Mouse (Mus musculus): Measurements from ENCODE around the gene 1700015G11Rik. TPM values are rescaled to one million over a fixed set of nuclear protein-coding genes. Genes with fewer than 3 reads are reported as not detected.

1700015G11Rik gene
- polyA plus RNA-seq, 1 experiment from 2014 or later, result not detected

Other genes starting within 250 kb of the 1700015G11Rik start
- 34.3 and 72.4 TPM in 2 replicates for gene Gas2, start 153.7 kb downstream of the 1700015G11Rik start, polyA plus RNA-seq (2016; fragmentation: Nextera tagmentation; extraction: Ambion mirVana)
- 12.3 and 14.2 TPM in 2 replicates for gene Fancf, start 153.5 kb downstream of the 1700015G11Rik start, polyA plus RNA-seq (2016; fragmentation: Nextera tagmentation; extraction: Ambion mirVana)
- 1.8 and 2.0 TPM in 2 replicates for gene Svip, start 9.7 kb downstream of the 1700015G11Rik start, polyA plus RNA-seq (2016; fragmentation: Nextera tagmentation; extraction: Ambion mirVana)

Measured in limb, embryonic 10.5 days (tissue).